Mouse (Mus musculus) CD8-positive naive resting alpha-beta T cell, adult 2 months (primary cell): ENCODE results near the gene Gm44596.

Experiments used
- DNase-seq, 2 experiments: peaks; one replicate each; pipeline ENCODE4 v3.0.0; 2022; ENCODE audit warnings: low read depth in 2 of 2, low spot score in 2 of 2

The Gm44596 gene

GRCm38 (mm10) chr6:128375192-128375591 lies at the start of gene Gm44596, which contains the start of gene Tex52:
Gene Gm44596, plus strand, starts transcription at chr6:128375503.
Gene Tex52, plus strand, starts transcription at chr6:128375456.
- DNase-seq = no peak

GRCm38 (mm10) chr6:128334397-128335124 lies 40.7 kb upstream of the Gm44596 start:
- peak; percentile 40 to 68 for DNase-seq

GRCm38 (mm10) chr6:128337467-128337866 lies 37.8 kb upstream of the Gm44596 start:
- DNase-seq = no peak

GRCm38 (mm10) chr6:128338876-128339275 lies 36.4 kb upstream of the Gm44596 start:
- no peak for DNase-seq

- DNase-seq = no peak
Observed at GRCm38 (mm10) chr6:128341956-128342723, 33.2 kb upstream of the Gm44596 start.

GRCm38 (mm10) chr6:128345623-128346022 lies 29.7 kb upstream of the Gm44596 start:
- no peak for DNase-seq

GRCm38 (mm10) chr6:128346782-128347181 lies 28.5 kb upstream of the Gm44596 start:
- DNase-seq = no peak

GRCm38 (mm10) chr6:128349711-128350110 lies 25.6 kb upstream of the Gm44596 start:
- no peak for DNase-seq

GRCm38 (mm10) chr6:128354140-128354539 lies 21.2 kb upstream of the Gm44596 start:
- DNase-seq = no peak

- no peak for DNase-seq
Observed at GRCm38 (mm10) chr6:128355201-128355681, 20.1 kb upstream of the Gm44596 start.

GRCm38 (mm10) chr6:128355726-128356416 lies 19.4 kb upstream of the Gm44596 start, which contains the start of gene Tulp3:
Gene Tulp3, minus strand, starts transcription at chr6:128355851.
- DNase-seq = peak; percentile 71 to 82

- DNase-seq = peak; percentile 57 to 74
Observed at GRCm38 (mm10) chr6:128358999-128359398, 16.3 kb upstream of the Gm44596 start.

GRCm38 (mm10) chr6:128361901-128362300 lies 13.4 kb upstream of the Gm44596 start:
- DNase-seq = no peak

GRCm38 (mm10) chr6:128362381-128363006 lies 12.8 kb upstream of the Gm44596 start, which contains the start of the genes Rhno1 and Foxm1:
Gene Rhno1, minus strand, starts transcription at chr6:128362911.
Gene Foxm1, plus strand, starts transcription at chr6:128362967.
- DNase-seq = peak; percentile 62 to 75

GRCm38 (mm10) chr6:128363007-128363825 lies 12.1 kb upstream of the Gm44596 start:
- DNase-seq = no peak

- DNase-seq = no peak
Observed at GRCm38 (mm10) chr6:128364721-128365120, 10.6 kb upstream of the Gm44596 start.

GRCm38 (mm10) chr6:128366466-128366865 lies 8.8 kb upstream of the Gm44596 start:
- DNase-seq = no peak

- DNase-seq = no peak
Observed at GRCm38 (mm10) chr6:128370040-128370439, 5.3 kb upstream of the Gm44596 start.

GRCm38 (mm10) chr6:128376371-128377085 lies 1.2 kb downstream of the Gm44596 start:
- no peak for DNase-seq
